Mouse (Mus musculus): Measurements from ENCODE around the gene Mettl26. TPM values are rescaled to one million over a fixed set of nuclear protein-coding genes. Genes with fewer than 3 reads are reported as not detected.
A peak's percentile ranks its signal among the peaks of the same experiment; 100 is the strongest.

The Mettl26 gene
- total RNA-seq, 2 experiments from 2014 or later = 80.4 to 81.3 TPM

DNA sequence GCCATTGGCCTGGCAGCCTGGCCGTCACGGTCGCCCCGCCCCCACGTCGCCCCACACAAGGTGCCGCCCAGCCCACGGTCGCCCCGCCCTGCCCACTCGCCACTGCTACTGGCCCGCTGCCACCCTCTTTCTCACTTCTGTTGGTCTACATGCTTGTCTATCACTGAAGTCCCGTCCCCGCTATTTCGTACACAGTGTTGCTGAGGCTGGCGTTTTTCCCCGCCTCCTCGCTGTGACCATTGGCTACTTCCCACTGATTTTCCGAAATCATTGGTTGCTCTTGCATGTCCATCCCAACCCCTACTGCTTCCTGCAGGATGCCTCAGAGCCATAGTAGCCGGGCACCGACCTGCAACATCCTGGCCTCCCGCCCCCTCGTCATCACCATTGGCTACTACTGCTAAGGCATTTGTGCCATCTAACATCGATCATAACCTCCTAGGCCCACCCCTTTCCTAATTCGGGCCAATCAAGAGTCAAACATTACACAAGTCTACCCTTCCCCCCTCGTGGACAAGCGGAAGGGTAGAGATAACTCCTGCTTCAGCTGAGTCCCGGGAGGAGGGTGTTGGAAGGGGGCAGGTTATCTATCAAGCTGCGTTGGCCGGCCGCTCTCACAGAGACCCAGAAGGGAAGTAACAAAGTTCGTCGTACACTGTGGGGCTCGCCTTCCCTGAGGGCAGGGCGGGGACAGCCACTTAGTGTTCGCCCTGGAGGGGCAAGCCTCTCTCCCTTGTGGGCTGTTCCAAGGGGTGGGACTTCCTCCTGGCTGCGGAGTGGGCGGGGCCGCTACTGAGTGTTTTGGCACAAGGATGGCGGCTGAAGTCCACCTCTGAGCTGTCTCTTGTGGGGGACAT is 45.1 kb downstream of the Mettl26 start:
- DNase-seq (ENCODE audit: low spot score in 2 of 2) = peak; percentile 99 to 100

DNA sequence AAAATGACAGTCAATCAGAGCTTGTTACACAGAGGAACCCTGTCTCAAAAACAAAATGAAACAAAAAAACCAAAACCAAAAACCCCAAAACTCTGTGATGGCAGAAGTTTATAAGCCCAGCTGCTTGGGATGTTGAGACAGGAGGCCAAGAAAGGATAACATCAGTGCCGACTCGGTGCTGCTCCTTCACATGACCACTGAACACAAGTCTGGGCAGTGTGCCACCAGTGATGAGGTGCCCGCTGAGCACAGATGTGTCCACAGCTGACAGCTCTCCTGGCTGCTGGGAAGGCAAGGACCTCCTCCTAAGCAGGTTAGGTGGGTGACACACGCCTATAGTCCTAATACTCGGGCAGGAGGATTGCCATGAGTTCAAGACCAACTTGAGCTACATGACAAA is 47.2 kb downstream of the Mettl26 start:
- no peak for DNase-seq (ENCODE audit: low spot score in 2 of 2)

DNA sequence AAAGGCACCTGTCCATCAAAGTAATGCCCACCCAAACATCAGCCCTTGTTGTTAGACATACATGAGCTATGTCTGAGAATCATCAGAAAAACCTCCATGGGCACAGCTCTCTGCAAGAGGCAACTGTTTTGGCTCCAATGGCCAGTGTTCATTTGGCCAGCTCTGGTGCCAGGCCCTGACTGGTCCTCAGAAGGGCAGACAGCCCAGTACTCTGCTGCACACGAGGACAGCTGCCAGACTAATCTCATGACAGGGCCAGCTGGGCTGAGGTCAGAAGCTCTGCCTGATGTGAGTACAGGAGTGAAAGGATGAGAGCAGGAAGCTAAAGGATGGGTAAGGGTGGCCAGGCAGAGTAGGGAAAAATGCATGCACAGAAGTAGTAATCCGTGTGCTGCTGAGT is 50.5 kb downstream of the Mettl26 start:
- DNase-seq (ENCODE audit: low spot score in 2 of 2) = no peak

Small RNA genes lying within 50 kb of the gene (microRNA-seq; reads per million reads assigned to microRNA genes)
- 1.1 reads per million for gene Mir3082

Other genes starting within 250 kb of the Mettl26 start
- 1 to 10 TPM in 1 of 2 experiments, not detected in 1; 1.8 TPM for gene Gng13, start 157.9 kb upstream of the Mettl26 start, total RNA-seq (2021)
- gene Chtf18, start 147.7 kb upstream of the Mettl26 start, total RNA-seq (2021) = 10 to 100 TPM; 16.2 to 17.7 TPM
- 10 to 100 TPM; 16.6 to 18.2 TPM for gene Rpusd1, start 147.4 kb upstream of the Mettl26 start, total RNA-seq (2021)
- gene Mslnl, start 139.0 kb upstream of the Mettl26 start, total RNA-seq (2021) = not detected
- 10 to 100 TPM; 16.3 to 19.1 TPM for gene Msln, start 120.7 kb upstream of the Mettl26 start, total RNA-seq (2021)
- gene Narfl, start 101.3 kb upstream of the Mettl26 start, total RNA-seq (2021) = 10 to 100 TPM; 39.5 to 40.8 TPM
- gene Haghl, start 89.4 kb upstream of the Mettl26 start, total RNA-seq (2021) = 10 to 100 TPM; 51.4 to 53.4 TPM
- under 1 TPM in 1 of 2 experiments, not detected in 1; 0.22 TPM for gene Ccdc78, start 88.5 kb upstream of the Mettl26 start, total RNA-seq (2021)
- 10 to 100 TPM; 89.1 to 93.5 TPM for gene Fam173a, start 82.2 kb upstream of the Mettl26 start, total RNA-seq (2021)
- gene AC134908.4, start 79.4 kb upstream of the Mettl26 start, total RNA-seq (2021) = not detected
- 10 to 100 TPM; 71.1 to 74.5 TPM for gene Metrn, start 77.9 kb upstream of the Mettl26 start, total RNA-seq (2021)
- 10 to 100 TPM; 24.8 to 26.9 TPM for gene Fbxl16, start 66.0 kb upstream of the Mettl26 start, total RNA-seq (2021)
- 10 to 100 TPM; 27.8 to 31.0 TPM for gene Wdr24, start 51.4 kb upstream of the Mettl26 start, total RNA-seq (2021)
- 10 to 100 TPM; 72.9 to 81.8 TPM for gene Jmjd8, start 46.2 kb upstream of the Mettl26 start, total RNA-seq (2021)
- gene Stub1, start 41.7 kb upstream of the Mettl26 start, total RNA-seq (2021) = 100 to 1,000 TPM; 210 to 213 TPM
- gene Rhbdl1, start 37.8 kb upstream of the Mettl26 start, total RNA-seq (2021) = 10 to 100 TPM; 19.3 to 21.4 TPM
- gene Gm20683, start 33.3 kb upstream of the Mettl26 start, total RNA-seq (2021) = 10 to 100 TPM; 13.2 to 15.5 TPM
- 10 to 100 TPM; 89.6 to 95.0 TPM for gene Rhot2, start 30.2 kb upstream of the Mettl26 start, total RNA-seq (2021)
- 10 to 100 TPM; 53.1 to 58.9 TPM for gene Wdr90, start 13.6 kb upstream of the Mettl26 start, total RNA-seq (2021)
- 100 to 1,000 TPM; 193 to 209 TPM for gene Mcrip2, start 6.3 kb upstream of the Mettl26 start, total RNA-seq (2021)
- gene Wfikkn1, start 5.8 kb downstream of the Mettl26 start, total RNA-seq (2021) = 1 to 10 TPM; 5.1 to 5.2 TPM
- 10 to 100 TPM; 36.4 to 38.1 TPM for gene Rab40c, start 44.7 kb downstream of the Mettl26 start, total RNA-seq (2021)
- 100 to 1,000 TPM in 1 of 2 experiments, 10 to 100 TPM in 1; 97.7 to 115 TPM for gene Pigq, start 69.9 kb downstream of the Mettl26 start, total RNA-seq (2021)
- 1 to 10 TPM in 1 of 2 experiments, under 1 TPM in 1; 0.54 to 1.5 TPM for gene Nhlrc4, start 69.9 kb downstream of the Mettl26 start, total RNA-seq (2021)
- gene A930017K11Rik, start 77.5 kb downstream of the Mettl26 start, total RNA-seq (2021) = 1 to 10 TPM in 1 of 2 experiments, not detected in 1; 1.1 TPM
- 10 to 100 TPM; 24.0 to 24.2 TPM for gene Capn15, start 110.7 kb downstream of the Mettl26 start, total RNA-seq (2021)
- 10 to 100 TPM; 17.8 to 28.5 TPM for gene Rab11fip3, start 194.5 kb downstream of the Mettl26 start, total RNA-seq (2021)
- gene Decr2, start 215.3 kb downstream of the Mettl26 start, total RNA-seq (2021) = 10 to 100 TPM; 22.7 to 33.3 TPM
- gene Nme4, start 220.5 kb downstream of the Mettl26 start, total RNA-seq (2021) = 10 to 100 TPM; 13.4 to 14.7 TPM
- gene Tmem8, start 238.2 kb downstream of the Mettl26 start, total RNA-seq (2021) = 10 to 100 TPM in 1 of 2 experiments, 1 to 10 TPM in 1; 7.4 to 12.2 TPM
- gene Mrpl28, start 248.4 kb downstream of the Mettl26 start, total RNA-seq (2021) = 10 to 100 TPM; 78.4 to 91.8 TPM